ENCODE assay signal across 8 mouse cellular contexts in genomic region chr9:122352025-122352392, GRCm38 (mm10). TPM values are rescaled to one million over a fixed set of nuclear protein-coding genes. Genes with fewer than 3 reads are reported as not detected.
DNase-seq lines count a peak whose midpoint lies in the region; ATAC-seq and TF ChIP-seq lines count a peak whose summit lies in the region.

No protein-coding gene starts in this region.

- peak overlapping the region; percentile 75 for H3K4me3 ChIP-seq in lung, embryonic 14.5 days (ENCODE audit: low read depth, low read length)
- peak overlapping the region; percentile 54 for H3K4me3 ChIP-seq in embryonic facial prominence, embryonic 11.5 days (ENCODE audit: low read depth, low read length)
- H3K4me3 ChIP-seq in intestine, postnatal 0 days (ENCODE audit: low read depth, low read length) = peak overlapping the region; percentile 80
- H3K4me3 ChIP-seq in neural tube, embryonic 15.5 days (replicated peaks) = peak overlapping the region; percentile 52

- under 1% methylated on average over 30 of the region's 30 CpGs for WGBS in lung, embryonic 14.5 days
- WGBS in embryonic facial prominence, embryonic 11.5 days = under 1% methylated on average over 30 of the region's 30 CpGs
- WGBS in intestine, postnatal 0 days = under 1% methylated on average over 30 of the region's 30 CpGs
- under 1% methylated on average over 30 of the region's 30 CpGs for WGBS in neural tube, embryonic 15.5 days

- H3K27me3 ChIP-seq in lung, embryonic 14.5 days (ENCODE audit: insufficient read depth, low read length) = no peaks in the 10 kb centered on the region
- no peaks in the 10 kb centered on the region for H3K27me3 ChIP-seq in embryonic facial prominence, embryonic 11.5 days (ENCODE audit: control insufficient read depth, insufficient read depth, low read length)
- no peaks in the 10 kb centered on the region for H3K27me3 ChIP-seq in intestine, postnatal 0 days (replicated peaks; ENCODE audit: control insufficient read depth, insufficient read depth, low read length)
- H3K27me3 ChIP-seq in neural tube, embryonic 15.5 days (replicated peaks) = no peaks in the 10 kb centered on the region

- DNase-seq in lung, embryonic 14.5 days = peak; percentile 48
- no peak for DNase-seq in lung, adult 18-20 months
- DNase-seq in embryonic facial prominence, embryonic 11.5 days (ENCODE audit: low spot score) = no peak
- no peak for DNase-seq in MN1 (ENCODE audit: low spot score)
- DNase-seq in spleen, postnatal 14 days (ENCODE audit: low spot score in 2 of 2) = no peak
- DNase-seq in gastrocnemius, postnatal 25 days = no peak

- no peaks in the 10 kb centered on the region for H3K4me1 ChIP-seq in lung, embryonic 14.5 days (ENCODE audit: insufficient read depth)
- no peaks in the 10 kb centered on the region for H3K4me1 ChIP-seq in embryonic facial prominence, embryonic 11.5 days (ENCODE audit: control insufficient read depth, insufficient read depth, low read length)
- H3K4me1 ChIP-seq in intestine, postnatal 0 days (replicated peaks; ENCODE audit: control insufficient read depth, insufficient read depth, low read length) = 0 out of 2 replicates have a peak, but pooled peaks cover 7% of the 10 kb centered on the region
- H3K4me1 ChIP-seq in neural tube, embryonic 15.5 days = peaks cover 15% of the 10 kb centered on the region

- peak overlapping the region; percentile 71 for H3K4me2 ChIP-seq in lung, embryonic 14.5 days
- peak overlapping the region; percentile 66 for H3K4me2 ChIP-seq in embryonic facial prominence, embryonic 11.5 days (ENCODE audit: low read depth, low read length)
- H3K4me2 ChIP-seq in intestine, postnatal 0 days (replicated peaks; ENCODE audit: low read depth) = peak overlapping the region; percentile 83
- peak overlapping the region; percentile 63 for H3K4me2 ChIP-seq in neural tube, embryonic 15.5 days

- peak overlapping the region; percentile 82 for H3K9ac ChIP-seq in lung, embryonic 14.5 days
- H3K9ac ChIP-seq in embryonic facial prominence, embryonic 11.5 days (replicated peaks; ENCODE audit: low read length) = peak overlapping the region; percentile 85
- peak overlapping the region; percentile 98 for H3K9ac ChIP-seq in intestine, postnatal 0 days (ENCODE audit: low read depth, low read length)
- peak overlapping the region; percentile 72 for H3K9ac ChIP-seq in neural tube, embryonic 15.5 days (replicated peaks)

- H3K36me3 ChIP-seq in lung, embryonic 14.5 days (ENCODE audit: insufficient read depth) = no peaks in the 10 kb centered on the region
- H3K36me3 ChIP-seq in embryonic facial prominence, embryonic 11.5 days (replicated peaks; ENCODE audit: control insufficient read depth, insufficient read depth, low read depth, low read length) = no peaks in the 10 kb centered on the region
- H3K36me3 ChIP-seq in intestine, postnatal 0 days (ENCODE audit: control insufficient read depth, insufficient read depth) = no peaks in the 10 kb centered on the region
- H3K36me3 ChIP-seq in neural tube, embryonic 15.5 days = no peaks in the 10 kb centered on the region

- no peak for TF ChIP-seq CTCF in lung, embryonic 14.5 days (IDR thresholded peaks at IDR 0.05; ENCODE audit: low read depth)
- TF ChIP-seq CTCF in intestine, postnatal 0 days (IDR thresholded peaks at IDR 0.05; ENCODE audit: low read depth) = no peak

- H3K9me3 ChIP-seq in lung, embryonic 14.5 days (ENCODE audit: low read depth, low read length) = no peaks in the 10 kb centered on the region
- H3K9me3 ChIP-seq in embryonic facial prominence, embryonic 11.5 days (replicated peaks; ENCODE audit: control insufficient read depth, low read length) = no peaks in the 10 kb centered on the region
- no peaks in the 10 kb centered on the region for H3K9me3 ChIP-seq in intestine, postnatal 0 days (ENCODE audit: control insufficient read depth)
- H3K9me3 ChIP-seq in neural tube, embryonic 15.5 days (replicated peaks) = no peaks in the 10 kb centered on the region

- peak; percentile 12 for ATAC-seq in lung, embryonic 14.5 days (ENCODE audit: insufficient read depth)
- no peak; the same call in 1 of the 2 replicates for ATAC-seq in embryonic facial prominence, embryonic 11.5 days (replicated peaks; ENCODE audit: insufficient number of reproducible peaks, low FRiP score, low TSS enrichment, low read depth)
- peak; percentile 51 for ATAC-seq in intestine, postnatal 0 days
- ATAC-seq in neural tube, embryonic 15.5 days (ENCODE audit: low FRiP score) = peak; percentile 23

- H3K27ac ChIP-seq in lung, embryonic 14.5 days (ENCODE audit: low read depth) = peak overlapping the region; percentile 24; the same call in 1 of the 2 replicates
- H3K27ac ChIP-seq in embryonic facial prominence, embryonic 11.5 days (replicated peaks; ENCODE audit: low read depth, low read length) = no peak overlapping the region
- peak overlapping the region; percentile 88 for H3K27ac ChIP-seq in intestine, postnatal 0 days (ENCODE audit: low read depth, low read length)
- peak overlapping the region; percentile 81 for H3K27ac ChIP-seq in neural tube, embryonic 15.5 days (replicated peaks)

RNA-seq across cellular contexts. Expression of gene Abhd5, which starts 0.6 kb away (rescaled TPM):
- polyA plus RNA-seq in lung, embryonic 14.5 days (2014; fragmentation: Nextera tagmentation; extraction: Ambion mirVana) = 25.6 and 25.9 TPM in 2 replicates
- polyA plus RNA-seq in embryonic facial prominence, embryonic 11.5 days (2014; fragmentation: Nextera tagmentation; extraction: Ambion mirVana) = 28.9 and 29.2 TPM in 2 replicates
- 49.0 and 50.8 TPM in 2 replicates for polyA plus RNA-seq in intestine, postnatal 0 days (2015; fragmentation: Nextera tagmentation; extraction: Ambion mirVana)
- polyA plus RNA-seq in neural tube, embryonic 15.5 days (2015; fragmentation: Nextera tagmentation; extraction: Ambion mirVana) = 25.9 and 27.6 TPM in 2 replicates
- 10 to 100 TPM; 31.7 to 43.5 TPM for total RNA-seq in gastrocnemius, postnatal 25 days (2021)

RNA-seq across cellular contexts. Expression of gene Ano10, which starts 57.8 kb away (rescaled TPM):
- 31.5 and 38.4 TPM in 2 replicates for polyA plus RNA-seq in lung, embryonic 14.5 days (2014; fragmentation: Nextera tagmentation; extraction: Ambion mirVana)
- polyA plus RNA-seq in embryonic facial prominence, embryonic 11.5 days (2014; fragmentation: Nextera tagmentation; extraction: Ambion mirVana) = 35.2 and 40.1 TPM in 2 replicates
- polyA plus RNA-seq in intestine, postnatal 0 days (2015; fragmentation: Nextera tagmentation; extraction: Ambion mirVana) = 47.7 and 51.9 TPM in 2 replicates
- polyA plus RNA-seq in neural tube, embryonic 15.5 days (2015; fragmentation: Nextera tagmentation; extraction: Ambion mirVana) = 41.6 and 43.0 TPM in 2 replicates
- total RNA-seq in gastrocnemius, postnatal 25 days (2021) = 10 to 100 TPM; 36.6 to 43.5 TPM
